Mouse (Mus musculus) lung, postnatal 0 days (tissue): ENCODE measurements around the gene Cpt1c. TPM values are rescaled to one million over a fixed set of nuclear protein-coding genes. Genes with fewer than 3 reads are reported as not detected.

ENCODE experiments used
- ATAC-seq: fragments of 200-750 bp; cut with Nextera tagmentation; 2 replicates; pipeline ENCODE4 v1.8.0; 2017; ENCODE audit warnings: moderate library complexity
- DNase-seq: peaks from one replicate; pipeline ENCODE4 v3.0.0-alpha.2; 2016; ENCODE audit warnings: low spot score
- H3K27ac ChIP-seq: fragments of 300-500 bp; sonication (generic); 2 replicates; pipeline ENCODE4 v1.5.1; 2014; ENCODE audit warnings: antibody characterized with exemption, mild to moderate bottlenecking, low read length, mixed read lengths
- H3K27me3 ChIP-seq: fragments of 300-500 bp; sonication (generic); replicated peaks from 2 replicates; pipeline ENCODE4 v1.6.1; 2014; ENCODE audit warnings: low read length, mixed read lengths; ENCODE audit not compliant: insufficient read depth
- H3K36me3 ChIP-seq: fragments of 300-500 bp; sonication (generic); 2 replicates; pipeline ENCODE4 v1.6.1; 2014; ENCODE audit warnings: low read length, mixed read lengths; ENCODE audit not compliant: insufficient read depth
- H3K4me1 ChIP-seq: fragments of 300-500 bp; sonication (generic); 2 replicates; pipeline ENCODE4 v1.6.1; 2014; ENCODE audit warnings: antibody characterized with exemption, low read depth, low read length, mixed read lengths; ENCODE audit not compliant: insufficient read depth
- H3K4me2 ChIP-seq: fragments of 300-500 bp; sonication (generic); replicated peaks from 2 replicates; pipeline ENCODE4 v1.6.1; 2014; ENCODE audit warnings: low read depth, mild to moderate bottlenecking, low read length, moderate library complexity, mixed read lengths
- H3K4me3 ChIP-seq: fragments of 300-500 bp; sonication (generic); 2 replicates; pipeline ENCODE4 v1.5.1; 2014; ENCODE audit warnings: low read depth, low read length
- H3K9ac ChIP-seq: fragments of 300-500 bp; sonication (generic); replicated peaks from 2 replicates; pipeline ENCODE4 v1.6.1; 2014; ENCODE audit warnings: low read depth, mild to moderate bottlenecking
- H3K9me3 ChIP-seq: fragments of 300-500 bp; sonication (generic); 2 replicates; pipeline ENCODE4 v1.6.1; 2016; ENCODE audit warnings: low read length, mixed read lengths
- CTCF ChIP-seq: IDR thresholded peaks from 2 replicates; pipeline ENCODE4 v1.5.1; 2016; ENCODE audit warnings: antibody characterized with exemption, mild to moderate bottlenecking
- EP300 ChIP-seq: IDR thresholded peaks from 2 replicates; pipeline ENCODE4 v1.6.1; 2016; ENCODE audit warnings: antibody characterized with exemption, mild to moderate bottlenecking, control low read depth
- WGBS: fragments of 180-500 bp; shearing (Covaris S2); extraction: QIAGEN DNeasy Blood & Tissue Kit; methylation state at CpG from one replicate; pipeline ENCODE4 v1.1.7; 2014; 5-methylcytosine and 5-hydroxymethylcytosine counted together
- polyA plus RNA-seq: library from polyadenylated mRNA; unstranded; fragments of >200 nt; fragmentation: Nextera tagmentation; extraction: Ambion mirVana; gene quantifications from 2 replicates; pipeline ENCODE4 v1.2.1, GENCODE M21; 2015

The Cpt1c gene
- polyA plus RNA-seq, 1 experiment from 2014 or later, result 5.4 TPM

GRCm38 (mm10) chr7:44983944-44984832, 9.5 kb upstream of the Cpt1c start:
- Histone ChIP-seq H3K36me3 (0 out of 2 replicates have a peak, but pooled peaks cover 18% of the 10 kb centered on the region), H3K4me1 (no peaks in the 10 kb centered on the region; the same call in 1 of the 2 replicates), H3K27me3 (no peaks in the 10 kb centered on the region), H3K4me3 (no peak overlapping the region), H3K4me2 (no peak overlapping the region), H3K27ac (no peak overlapping the region), H3K9ac (no peak overlapping the region), H3K9me3 (no peaks in the 10 kb centered on the region)
- TF ChIP-seq EP300, result no peak
- TF ChIP-seq CTCF, result no peak
- WGBS, result 66% methylated on average over 7 of the region's 7 CpGs
- DNase-seq, result no peak
- no peak for ATAC-seq

- no peak for ATAC-seq
- TF ChIP-seq CTCF, result peak; percentile 98
- no peak for TF ChIP-seq EP300
- H3K4me3 ChIP-seq, result no peak overlapping the region
- no peak overlapping the region for H3K9ac ChIP-seq
- peaks cover 18% of the 10 kb centered on the region; the same call in 1 of the 2 replicates for H3K36me3 ChIP-seq
- H3K9me3 ChIP-seq, result no peaks in the 10 kb centered on the region
- H3K4me1 ChIP-seq, result no peaks in the 10 kb centered on the region; the same call in 1 of the 2 replicates
- no peak overlapping the region for H3K27ac ChIP-seq
- 24% methylated on average over 6 of the region's 6 CpGs for WGBS
- no peak overlapping the region for H3K4me2 ChIP-seq
- H3K27me3 ChIP-seq, result no peaks in the 10 kb centered on the region
- peak; percentile 87 for DNase-seq
These were observed 8.4 kb upstream of the Cpt1c start for GRCm38 (mm10) chr7:44983085-44983484.

DNA sequence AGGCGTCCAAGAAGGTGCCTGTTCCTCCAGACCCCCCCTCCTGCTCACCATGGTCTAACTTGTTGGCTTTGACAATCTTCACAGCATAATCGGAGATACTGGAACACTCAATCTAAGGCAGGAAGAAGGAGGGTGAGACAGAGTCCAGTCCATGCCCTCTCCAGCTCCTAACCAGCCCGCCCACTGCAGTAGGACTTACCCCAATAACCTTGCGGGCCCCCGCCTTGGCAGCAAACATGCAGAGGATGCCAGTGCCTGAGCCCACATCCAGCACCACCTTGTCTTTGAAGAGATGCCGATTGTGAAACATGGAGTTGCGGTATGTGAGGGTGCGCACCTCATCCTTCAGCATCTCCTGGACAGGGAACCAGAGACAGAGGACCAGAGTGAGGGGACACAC, 6.9 kb upstream of the Cpt1c start:
- Histone ChIP-seq H3K27ac (no peak overlapping the region), H3K4me2 (no peak overlapping the region), H3K4me1 (no peaks in the 10 kb centered on the region), H3K27me3 (no peaks in the 10 kb centered on the region), H3K9ac (no peak overlapping the region), H3K9me3 (no peaks in the 10 kb centered on the region), H3K36me3 (peaks cover 22% of the 10 kb centered on the region), H3K4me3 (no peak overlapping the region)
- DNase-seq (no peak), ATAC-seq (no peak)
- WGBS, result 97% methylated on average over 8 of the region's 8 CpGs
- TF ChIP-seq CTCF (no peak), EP300 (no peak)

DNA sequence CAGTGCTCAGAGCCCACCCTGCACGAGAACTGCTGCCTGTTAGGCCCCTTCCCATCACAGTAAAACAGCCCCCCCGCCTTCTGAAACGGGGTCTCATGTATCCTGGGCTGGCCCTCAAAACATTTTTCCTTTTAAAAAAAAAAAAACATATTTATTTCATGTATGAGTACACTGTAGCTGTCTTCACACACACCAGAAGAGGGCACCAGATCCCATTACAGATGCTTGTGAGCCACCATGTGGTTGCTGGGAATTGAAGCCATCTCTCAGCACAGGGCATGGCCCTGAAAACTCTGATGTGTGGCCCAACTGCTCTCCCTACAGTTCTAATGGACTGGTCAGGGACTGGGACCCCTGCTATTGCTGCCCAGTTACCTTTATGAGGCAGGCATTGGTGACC, 3.6 kb upstream of the Cpt1c start:
- TF ChIP-seq EP300, result no peak
- no peak for TF ChIP-seq CTCF
- DNase-seq (no peak), ATAC-seq (no peak)
- no peaks in the 10 kb centered on the region for H3K9me3 ChIP-seq
- H3K4me2 ChIP-seq, result no peak overlapping the region
- H3K27ac ChIP-seq, result no peak overlapping the region
- H3K9ac ChIP-seq, result no peak overlapping the region
- H3K27me3 ChIP-seq, result no peaks in the 10 kb centered on the region
- H3K4me1 ChIP-seq, result no peaks in the 10 kb centered on the region
- 76% methylated on average over 3 of the region's 3 CpGs for WGBS
- peaks cover 22% of the 10 kb centered on the region for H3K36me3 ChIP-seq
- no peak overlapping the region for H3K4me3 ChIP-seq

GRCm38 (mm10) chr7:44975117-44975419, 417 bp upstream of the Cpt1c start:
- Histone ChIP-seq H3K27ac (no peak overlapping the region), H3K9ac (no peak overlapping the region), H3K36me3 (peaks cover 11% of the 10 kb centered on the region), H3K4me1 (no peaks in the 10 kb centered on the region), H3K9me3 (no peaks in the 10 kb centered on the region), H3K4me3 (no peak overlapping the region), H3K27me3 (no peaks in the 10 kb centered on the region), H3K4me2 (peak overlapping the region; percentile 57; the same call in 1 of the 2 replicates)
- WGBS, result 11% methylated on average over 6 of the region's 6 CpGs
- TF ChIP-seq CTCF (no peak), EP300 (no peak)
- DNase-seq, result no peak
- no peak for ATAC-seq

GRCm38 (mm10) chr7:44973415-44974130, 1.1 kb downstream of the Cpt1c start:
- peak overlapping the region; percentile 57; the same call in 1 of the 2 replicates for H3K4me2 ChIP-seq
- 38% methylated on average over 14 of the region's 14 CpGs for WGBS
- H3K9ac ChIP-seq, result no peak overlapping the region
- H3K4me1 ChIP-seq, result no peaks in the 10 kb centered on the region
- H3K4me3 ChIP-seq, result no peak overlapping the region
- H3K27ac ChIP-seq, result no peak overlapping the region
- DNase-seq (no peak), ATAC-seq (no peak)
- TF ChIP-seq EP300 (no peak), CTCF (no peak)
- peaks cover 4% of the 10 kb centered on the region for H3K36me3 ChIP-seq
- H3K9me3 ChIP-seq, result no peaks in the 10 kb centered on the region
- H3K27me3 ChIP-seq, result no peaks in the 10 kb centered on the region
